Mouse (Mus musculus) kidney, embryonic 16.5 days (tissue): ENCODE results near the gene Kcnh4. TPM values are rescaled to one million over a fixed set of nuclear protein-coding genes. Genes with fewer than 3 reads are reported as not detected.

Source experiments
- ATAC-seq: fragments of 200-750 bp; cut with Nextera tagmentation; 2 replicates; pipeline ENCODE4 v1.8.0; 2017; ENCODE audit warnings: moderate TSS enrichment; ENCODE audit not compliant: low FRiP score, low TSS enrichment
- H3K27ac ChIP-seq: fragments of 300-500 bp; sonication (generic); 2 replicates; pipeline ENCODE4 v1.5.1; 2014; ENCODE audit warnings: low read length
- H3K27me3 ChIP-seq: fragments of 300-500 bp; sonication (generic); 2 replicates; pipeline ENCODE4 v1.6.1; 2014; ENCODE audit warnings: low read length, control low read depth, mixed read lengths; ENCODE audit not compliant: insufficient read depth
- H3K36me3 ChIP-seq: fragments of 300-500 bp; sonication (generic); 2 replicates; pipeline ENCODE4 v1.6.1; 2014; ENCODE audit warnings: low read length, control low read depth, mixed read lengths; ENCODE audit not compliant: insufficient read depth
- H3K4me1 ChIP-seq: fragments of 300-500 bp; sonication (generic); 2 replicates; pipeline ENCODE4 v1.6.1; 2014; ENCODE audit warnings: low read length, control low read depth, mixed read lengths; ENCODE audit not compliant: insufficient read depth
- H3K4me2 ChIP-seq: fragments of 300-500 bp; sonication (generic); replicated peaks from 2 replicates; pipeline ENCODE4 v1.6.1; 2014; ENCODE audit warnings: low read depth, low read length
- H3K4me3 ChIP-seq: fragments of 300-500 bp; sonication (generic); 2 replicates; pipeline ENCODE4 v1.5.1; 2014; ENCODE audit warnings: mild to moderate bottlenecking, low read length
- H3K9ac ChIP-seq: fragments of 300-500 bp; sonication (generic); replicated peaks from 2 replicates; pipeline ENCODE4 v1.6.1; 2014; ENCODE audit warnings: low read length
- H3K9me3 ChIP-seq: fragments of 300-500 bp; sonication (generic); 2 replicates; pipeline ENCODE4 v1.6.1; 2016; ENCODE audit warnings: low read length, control low read depth
- WGBS: fragments of 180-500 bp; shearing (Covaris S2); extraction: QIAGEN DNeasy Blood & Tissue Kit; methylation state at CpG from one replicate; pipeline ENCODE4 v1.1.7; 2014; 5-methylcytosine and 5-hydroxymethylcytosine counted together
- polyA plus RNA-seq: library from polyadenylated mRNA; unstranded; fragments of >200 nt; fragmentation: Nextera tagmentation; extraction: Ambion mirVana; gene quantifications from 2 replicates; pipeline ENCODE4 v1.2.1, GENCODE M21; 2015

The Kcnh4 gene
- polyA plus RNA-seq, 1 experiment from 2014 or later: not detected

DNA sequence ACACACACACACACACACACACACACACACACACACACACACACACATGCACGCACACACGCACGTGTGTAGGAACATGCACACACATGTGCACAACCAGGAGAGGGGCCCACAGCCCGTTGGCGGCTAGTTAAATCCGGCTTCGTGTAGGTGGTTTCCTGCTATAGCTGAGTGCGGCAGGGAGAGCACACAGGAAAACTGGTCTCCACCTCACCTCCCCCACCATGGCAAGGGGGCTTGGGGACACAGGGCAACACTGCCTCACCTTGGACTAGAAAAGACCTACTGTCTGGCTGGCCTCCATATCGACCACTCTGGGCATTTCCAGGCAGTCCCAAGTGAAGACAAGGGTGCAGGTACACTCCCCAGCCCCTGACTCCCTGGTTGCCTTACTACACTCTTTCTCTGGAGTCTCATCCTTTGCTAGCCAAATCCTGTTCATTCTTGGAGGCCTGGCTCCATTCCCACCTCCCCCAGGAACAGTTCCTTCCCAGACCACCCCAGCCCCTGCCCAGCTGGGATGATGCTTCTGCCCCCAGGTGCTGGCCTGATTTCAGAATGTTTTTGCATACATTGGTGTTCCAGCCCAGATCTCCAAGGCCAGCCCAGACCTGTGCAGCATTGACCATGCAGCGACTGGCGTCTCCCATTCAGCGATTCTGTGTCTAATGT, 5.6 kb downstream of the Kcnh4 start:
- Histone ChIP-seq H3K9ac (no peak overlapping the region), H3K9me3 (no peaks in the 10 kb centered on the region), H3K27me3 (peaks cover 12% of the 10 kb centered on the region), H3K36me3 (no peaks in the 10 kb centered on the region), H3K4me3 (no peak overlapping the region), H3K4me2 (no peak overlapping the region), H3K4me1 (peaks cover 8% of the 10 kb centered on the region; the same call in 1 of the 2 replicates), H3K27ac (no peak overlapping the region)
- no peak for ATAC-seq
- WGBS: 84% methylated on average over 12 of the region's 12 CpGs

DNA sequence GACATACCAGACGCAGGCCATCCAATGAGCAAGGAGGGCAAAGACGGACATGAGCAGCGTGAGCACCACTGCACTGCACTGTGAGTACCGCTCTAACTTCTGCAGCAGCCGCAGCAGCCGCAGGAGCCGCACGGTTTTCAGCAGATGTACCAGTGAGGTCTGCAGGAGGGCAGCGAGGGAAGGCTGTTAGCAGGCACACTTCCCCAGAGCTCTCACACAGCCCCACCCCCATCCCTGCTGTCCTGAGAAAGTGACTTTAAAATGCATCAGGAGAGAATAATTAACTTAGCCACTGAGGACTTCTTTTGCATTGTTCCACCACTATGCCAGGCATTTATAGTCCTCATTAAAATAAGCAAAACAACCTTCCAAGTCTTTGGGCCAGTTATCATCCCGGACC, 7.4 kb downstream of the Kcnh4 start:
- Histone ChIP-seq H3K4me1 (peaks cover 6% of the 10 kb centered on the region; the same call in 1 of the 2 replicates), H3K9me3 (no peaks in the 10 kb centered on the region), H3K9ac (no peak overlapping the region), H3K4me3 (no peak overlapping the region), H3K4me2 (no peak overlapping the region), H3K27me3 (0 out of 2 replicates have a peak, but pooled peaks cover 10% of the 10 kb centered on the region), H3K27ac (no peak overlapping the region), H3K36me3 (no peaks in the 10 kb centered on the region)
- ATAC-seq: peak; percentile 63; the same call in 1 of the 2 replicates
- WGBS: 27% methylated on average over 10 of the region's 10 CpGs

DNA sequence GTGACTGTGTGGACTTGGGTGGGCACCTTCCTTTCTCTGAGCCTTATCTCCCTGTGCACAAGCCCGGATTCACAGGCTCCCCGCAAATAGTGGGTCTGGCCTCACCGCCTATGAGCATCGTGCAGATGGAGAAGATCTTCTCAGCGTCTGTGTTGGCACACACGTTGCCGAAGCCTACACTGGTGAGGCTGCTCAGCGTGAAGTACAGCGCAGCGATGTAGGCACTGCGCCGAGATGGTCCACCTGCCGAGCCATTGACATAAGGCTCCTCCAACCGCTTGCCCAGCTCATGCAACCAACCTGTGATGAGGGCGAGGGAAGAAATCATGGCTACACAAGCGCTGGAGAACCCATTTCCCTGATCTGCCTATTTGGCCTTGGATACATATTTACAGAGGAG, 9.6 kb downstream of the Kcnh4 start:
- Histone ChIP-seq H3K4me1 (peaks cover 6% of the 10 kb centered on the region; the same call in 1 of the 2 replicates), H3K27me3 (0 out of 2 replicates have a peak, but pooled peaks cover 10% of the 10 kb centered on the region), H3K4me3 (no peak overlapping the region), H3K4me2 (no peak overlapping the region), H3K9me3 (no peaks in the 10 kb centered on the region), H3K9ac (no peak overlapping the region), H3K27ac (no peak overlapping the region), H3K36me3 (no peaks in the 10 kb centered on the region)
- no peak for ATAC-seq
- WGBS: 90% methylated on average over 16 of the region's 16 CpGs

DNA sequence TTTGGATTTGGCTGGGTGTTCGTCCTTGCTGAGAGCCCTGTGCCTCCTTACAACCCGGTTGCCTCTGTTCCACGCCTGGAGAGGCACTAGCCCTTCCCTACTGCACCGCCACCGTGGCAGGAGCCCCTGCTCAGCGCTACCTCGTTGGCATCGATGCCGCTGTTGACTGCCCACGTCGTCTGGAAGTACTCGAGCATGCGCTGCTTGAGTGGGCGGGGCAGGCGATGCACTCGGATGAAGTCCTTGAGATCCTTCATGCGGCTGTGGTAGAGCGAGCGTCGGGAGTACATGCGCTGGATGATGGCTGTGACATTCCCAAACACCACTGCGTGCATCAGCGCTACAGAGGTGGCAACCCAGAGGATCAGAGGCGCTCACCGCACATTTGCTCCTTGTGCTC, 10.3 kb downstream of the Kcnh4 start:
- H3K4me3 ChIP-seq: no peak overlapping the region
- H3K36me3 ChIP-seq: no peaks in the 10 kb centered on the region
- ATAC-seq: no peak
- no peak overlapping the region for H3K27ac ChIP-seq
- H3K9me3 ChIP-seq: no peaks in the 10 kb centered on the region
- 44% methylated on average over 25 of the region's 25 CpGs for WGBS
- no peak overlapping the region for H3K9ac ChIP-seq
- H3K27me3 ChIP-seq: 0 out of 2 replicates have a peak, but pooled peaks cover 10% of the 10 kb centered on the region
- peaks cover 6% of the 10 kb centered on the region; the same call in 1 of the 2 replicates for H3K4me1 ChIP-seq
- H3K4me2 ChIP-seq: no peak overlapping the region

DNA sequence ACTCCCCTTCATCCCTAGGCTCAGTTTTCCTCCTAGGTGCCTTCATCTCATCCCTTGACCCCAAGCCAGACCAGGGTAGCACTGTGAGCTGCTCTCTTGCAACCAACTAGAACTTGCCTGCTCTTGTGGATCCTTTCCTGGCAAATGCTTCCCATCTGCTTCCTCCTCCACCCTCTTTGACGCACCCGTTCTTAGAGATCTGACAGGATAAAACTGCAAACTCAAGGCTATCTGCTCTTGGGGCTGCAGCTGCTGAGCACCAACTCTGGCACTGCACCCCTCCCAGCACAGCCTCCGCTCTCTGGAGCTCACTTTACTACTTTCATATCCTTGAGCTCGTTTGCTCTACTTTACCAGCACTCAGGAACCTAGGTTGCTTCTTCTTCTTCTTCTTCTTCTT, 11.1 kb downstream of the Kcnh4 start:
- Histone ChIP-seq H3K36me3 (no peaks in the 10 kb centered on the region), H3K4me2 (no peak overlapping the region), H3K4me1 (peaks cover 6% of the 10 kb centered on the region; the same call in 1 of the 2 replicates), H3K9ac (no peak overlapping the region), H3K4me3 (no peak overlapping the region), H3K27ac (no peak overlapping the region), H3K9me3 (no peaks in the 10 kb centered on the region), H3K27me3 (0 out of 2 replicates have a peak, but pooled peaks cover 10% of the 10 kb centered on the region)
- no peak for ATAC-seq
- WGBS: 72% methylated on average over 4 of the region's 4 CpGs

DNA sequence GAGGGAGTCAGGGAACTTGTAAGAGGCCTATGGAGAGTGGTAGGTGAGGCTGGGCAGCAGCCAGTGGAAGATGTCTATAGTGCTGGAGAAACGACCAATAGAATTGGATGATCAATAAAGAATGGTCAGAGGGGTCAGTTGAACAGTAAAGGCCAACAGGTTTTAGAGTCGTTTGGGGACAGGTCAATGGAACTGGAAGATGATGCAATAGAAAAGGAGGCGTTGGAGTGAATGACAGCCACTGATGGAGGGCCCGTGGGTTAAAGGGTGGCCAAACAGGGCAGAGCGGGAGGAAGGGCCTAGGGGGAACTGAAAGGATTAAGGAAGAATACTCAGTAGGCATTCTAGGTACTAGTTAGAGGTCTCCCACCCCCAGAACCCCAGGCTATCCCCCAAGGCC, 12.6 kb downstream of the Kcnh4 start:
- no peaks in the 10 kb centered on the region for H3K36me3 ChIP-seq
- 57% methylated on average over 5 of the region's 5 CpGs for WGBS
- no peak overlapping the region for H3K4me3 ChIP-seq
- H3K4me2 ChIP-seq: no peak overlapping the region
- peaks cover 2% of the 10 kb centered on the region; the same call in 1 of the 2 replicates for H3K4me1 ChIP-seq
- H3K9me3 ChIP-seq: no peaks in the 10 kb centered on the region
- ATAC-seq: no peak
- 0 out of 2 replicates have a peak, but pooled peaks cover 10% of the 10 kb centered on the region for H3K27me3 ChIP-seq
- H3K9ac ChIP-seq: no peak overlapping the region
- H3K27ac ChIP-seq: no peak overlapping the region

DNA sequence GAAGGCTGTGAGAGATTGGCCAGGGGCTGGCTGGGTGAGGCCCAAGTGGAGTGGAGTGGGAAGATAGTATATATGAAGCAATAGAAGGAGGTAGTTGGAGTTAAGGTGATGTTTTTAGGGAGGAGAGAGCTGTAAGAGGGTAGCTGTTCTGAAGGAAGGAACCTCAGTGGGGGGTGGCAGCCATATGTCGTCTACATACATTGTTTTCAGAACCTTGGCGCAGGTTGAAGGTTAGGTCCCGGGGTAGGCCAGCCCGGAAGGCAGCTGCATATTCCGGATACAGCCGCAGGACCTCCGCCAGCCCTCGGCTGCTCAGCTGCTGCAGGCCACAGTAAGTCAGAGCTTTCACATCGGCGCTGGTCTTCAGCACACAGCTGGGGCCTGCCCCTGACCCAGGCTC, 13.2 kb downstream of the Kcnh4 start:
- Histone ChIP-seq H3K27ac (no peak overlapping the region), H3K27me3 (0 out of 2 replicates have a peak, but pooled peaks cover 10% of the 10 kb centered on the region), H3K9me3 (no peaks in the 10 kb centered on the region), H3K4me2 (no peak overlapping the region), H3K9ac (no peak overlapping the region), H3K36me3 (no peaks in the 10 kb centered on the region), H3K4me1 (no peaks in the 10 kb centered on the region), H3K4me3 (no peak overlapping the region)
- 75% methylated on average over 10 of the region's 10 CpGs for WGBS
- ATAC-seq: no peak

DNA sequence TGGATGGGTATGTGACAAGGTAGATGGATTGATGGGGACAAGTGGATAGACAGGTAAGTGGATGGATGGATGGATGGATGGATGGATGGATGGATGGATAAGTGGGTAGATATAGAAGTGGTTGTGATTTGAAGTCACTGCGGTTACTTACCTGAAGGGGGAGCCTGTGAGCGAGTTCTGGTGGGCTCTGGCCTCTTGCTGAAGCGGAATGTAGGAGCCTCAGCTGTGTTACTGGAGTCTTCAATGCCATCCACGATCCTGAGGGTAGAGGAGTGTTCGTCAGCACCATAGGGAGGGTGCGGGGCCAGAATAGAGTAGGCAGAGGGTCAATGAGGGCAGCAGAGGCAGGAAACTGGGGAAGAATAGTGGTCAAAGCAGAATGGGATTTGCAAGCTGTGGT, 14.7 kb downstream of the Kcnh4 start:
- Histone ChIP-seq H3K4me2 (no peak overlapping the region), H3K4me1 (no peaks in the 10 kb centered on the region), H3K36me3 (no peaks in the 10 kb centered on the region), H3K27ac (no peak overlapping the region), H3K9me3 (no peaks in the 10 kb centered on the region), H3K9ac (no peak overlapping the region), H3K4me3 (no peak overlapping the region), H3K27me3 (0 out of 2 replicates have a peak, but pooled peaks cover 10% of the 10 kb centered on the region)
- 16% methylated on average over 6 of the region's 6 CpGs for WGBS
- ATAC-seq: 0 out of 2 replicates have a peak, but pooled peaks have one; percentile 44

DNA sequence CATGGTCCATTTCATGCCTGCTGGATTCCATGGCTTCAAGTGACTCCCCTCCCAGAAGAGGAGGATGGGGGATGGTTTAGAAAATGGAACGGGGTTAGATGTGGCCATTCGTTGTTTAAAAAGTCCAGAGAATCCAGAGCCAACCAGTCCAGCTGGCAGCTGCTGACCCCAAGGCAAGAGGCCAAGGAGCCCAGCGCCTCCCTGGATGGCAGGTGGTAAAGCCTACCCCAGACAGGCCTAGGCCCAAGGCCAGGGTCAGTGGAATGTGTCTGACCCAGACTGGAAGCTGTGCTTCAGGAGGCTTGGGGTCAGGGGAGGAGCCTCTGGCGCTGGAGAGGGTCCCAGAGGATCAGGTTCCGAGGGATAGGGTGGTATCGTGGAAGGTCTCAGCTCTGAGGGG, 18.4 kb downstream of the Kcnh4 start:
- H3K27ac ChIP-seq: no peak overlapping the region
- H3K9ac ChIP-seq: no peak overlapping the region
- peaks cover 10% of the 10 kb centered on the region for H3K4me1 ChIP-seq
- WGBS: 55% methylated on average over 6 of the region's 6 CpGs
- H3K9me3 ChIP-seq: no peaks in the 10 kb centered on the region
- H3K36me3 ChIP-seq: no peaks in the 10 kb centered on the region
- no peaks in the 10 kb centered on the region for H3K27me3 ChIP-seq
- no peak overlapping the region for H3K4me3 ChIP-seq
- H3K4me2 ChIP-seq: no peak overlapping the region
- ATAC-seq: no peak

DNA sequence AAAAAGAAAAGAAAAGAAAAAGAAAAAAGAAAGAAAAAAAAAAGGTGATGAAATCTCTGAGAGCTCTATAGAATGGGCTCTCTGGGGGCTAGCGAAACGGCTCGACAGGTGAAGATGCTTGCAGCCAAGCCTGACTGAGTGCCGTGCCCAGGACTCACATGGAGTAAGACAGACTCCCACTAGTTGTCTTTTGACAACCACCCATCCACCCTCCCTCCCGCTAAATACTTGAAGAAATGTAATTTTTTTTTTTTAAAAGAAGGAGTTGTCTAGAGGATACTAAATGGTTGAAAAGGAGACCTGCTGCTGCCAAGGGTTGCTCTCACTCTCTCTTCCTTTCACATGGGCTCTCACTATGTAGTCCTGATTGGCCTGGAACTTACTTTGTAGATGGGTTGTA, 21.0 kb downstream of the Kcnh4 start:
- no peak for ATAC-seq
- H3K27ac ChIP-seq: no peak overlapping the region
- H3K4me1 ChIP-seq: peaks cover 18% of the 10 kb centered on the region
- H3K27me3 ChIP-seq: no peaks in the 10 kb centered on the region
- H3K9ac ChIP-seq: no peak overlapping the region
- H3K9me3 ChIP-seq: no peaks in the 10 kb centered on the region
- WGBS: 17% methylated on average over 5 of the region's 5 CpGs
- H3K4me3 ChIP-seq: peak overlapping the region; percentile 99
- peak overlapping the region; percentile 72 for H3K4me2 ChIP-seq
- H3K36me3 ChIP-seq: no peaks in the 10 kb centered on the region
